7 mouse cellular contexts compared by ENCODE assay signal in genomic region chr19:43878111-43879092, GRCm38 (mm10).
DNase-seq lines count a peak whose midpoint lies in the region; ATAC-seq and TF ChIP-seq lines count a peak whose summit lies in the region.

No protein-coding gene starts in this region.

- TF ChIP-seq CTCF in lung, postnatal 0 days (IDR thresholded peaks at IDR 0.05) = no peak

- TF ChIP-seq EP300 in lung, postnatal 0 days (IDR thresholded peaks at IDR 0.05) = no peak

- no peaks in the 10 kb centered on the region for H3K27me3 ChIP-seq in lung, postnatal 0 days (replicated peaks; ENCODE audit: insufficient read depth, low read length)
- H3K27me3 ChIP-seq in intestine, embryonic 14.5 days (replicated peaks; ENCODE audit: control insufficient read depth, insufficient read depth, low read length) = no peaks in the 10 kb centered on the region
- H3K27me3 ChIP-seq in neural tube, embryonic 13.5 days = no peaks in the 10 kb centered on the region

- H3K4me2 ChIP-seq in lung, postnatal 0 days (replicated peaks; ENCODE audit: low read depth, low read length) = peak overlapping the region; percentile 80
- peak overlapping the region; percentile 67 for H3K4me2 ChIP-seq in intestine, embryonic 14.5 days (ENCODE audit: low read length)
- peak overlapping the region; percentile 83 for H3K4me2 ChIP-seq in neural tube, embryonic 13.5 days

- H3K36me3 ChIP-seq in lung, postnatal 0 days (ENCODE audit: insufficient read depth, low read length) = 0 out of 2 replicates have a peak, but pooled peaks cover 4% of the 10 kb centered on the region
- peaks cover 15% of the 10 kb centered on the region for H3K36me3 ChIP-seq in intestine, embryonic 14.5 days (ENCODE audit: control insufficient read depth, insufficient read depth, low read length)
- peaks cover 12% of the 10 kb centered on the region for H3K36me3 ChIP-seq in neural tube, embryonic 13.5 days

- DNase-seq in lung, postnatal 0 days (ENCODE audit: low spot score) = peak; percentile 60
- no peak for DNase-seq in lung, postnatal 4 days
- DNase-seq in fibroblast of lung, adult 2 months (ENCODE audit: low read depth) = peak; percentile 43
- DNase-seq in intestine, embryonic 14.5 days (ENCODE audit: low spot score) = peak; percentile 64
- DNase-seq in cerebellum, adult 8-10 months = no peak
- DNase-seq in gastrocnemius, adult 8-10 months (ENCODE audit: low spot score in 2 of 2) = no peak

- WGBS in lung, postnatal 0 days = 11% methylated on average over 17 of the region's 17 CpGs
- WGBS in intestine, embryonic 14.5 days = 8% methylated on average over 17 of the region's 17 CpGs
- 6% methylated on average over 17 of the region's 17 CpGs for WGBS in neural tube, embryonic 13.5 days

- peaks cover 12% of the 10 kb centered on the region; the same call in 1 of the 2 replicates for H3K4me1 ChIP-seq in lung, postnatal 0 days (ENCODE audit: insufficient read depth, low read depth, low read length)
- H3K4me1 ChIP-seq in intestine, embryonic 14.5 days (replicated peaks; ENCODE audit: control insufficient read depth, insufficient read depth, low read length) = peaks cover 59% of the 10 kb centered on the region
- peaks cover 65% of the 10 kb centered on the region for H3K4me1 ChIP-seq in neural tube, embryonic 13.5 days (replicated peaks)

- H3K9ac ChIP-seq in lung, postnatal 0 days (replicated peaks; ENCODE audit: low read depth) = peak overlapping the region; percentile 48
- H3K9ac ChIP-seq in intestine, embryonic 14.5 days (ENCODE audit: low read length) = peak overlapping the region; percentile 70
- H3K9ac ChIP-seq in neural tube, embryonic 13.5 days = peak overlapping the region; percentile 84

- no peak overlapping the region for H3K27ac ChIP-seq in lung, postnatal 0 days (ENCODE audit: low read length)
- peak overlapping the region; percentile 90 for H3K27ac ChIP-seq in intestine, embryonic 14.5 days (ENCODE audit: low read depth)
- peak overlapping the region; percentile 91 for H3K27ac ChIP-seq in neural tube, embryonic 13.5 days (replicated peaks)

- ATAC-seq in lung, postnatal 0 days = no peak
- ATAC-seq in intestine, embryonic 14.5 days (replicated peaks; ENCODE audit: low FRiP score, low TSS enrichment, low read depth) = no peak
- no peak for ATAC-seq in neural tube, embryonic 13.5 days (ENCODE audit: low read depth)

- H3K4me3 ChIP-seq in lung, postnatal 0 days (ENCODE audit: low read depth, low read length) = peak overlapping the region; percentile 59
- peak overlapping the region; percentile 58 for H3K4me3 ChIP-seq in intestine, embryonic 14.5 days (ENCODE audit: low read depth, low read length)
- H3K4me3 ChIP-seq in neural tube, embryonic 13.5 days = peak overlapping the region; percentile 66

- H3K9me3 ChIP-seq in lung, postnatal 0 days (ENCODE audit: low read length) = no peaks in the 10 kb centered on the region
- H3K9me3 ChIP-seq in intestine, embryonic 14.5 days (ENCODE audit: control insufficient read depth, low read length) = peaks cover 3% of the 10 kb centered on the region
- H3K9me3 ChIP-seq in neural tube, embryonic 13.5 days = no peaks in the 10 kb centered on the region

Comparison
In these comparisons a context has a peak if more than half of its experiments do, and no peak if none do; other contexts are left out.
1. DNase-seq: peak in lung, postnatal 0 days (single experiment), fibroblast of lung, adult 2 months (single experiment) and intestine, embryonic 14.5 days (single experiment); none in lung, postnatal 4 days (0 of 2), cerebellum, adult 8-10 months (single experiment) and gastrocnemius, adult 8-10 months (0 of 2).
2. Peak in every context shown above with its lines, with median percentiles within 50 percentile points of each other: H3K4me2 ChIP-seq, H3K4me3 ChIP-seq and H3K9ac ChIP-seq.